Mouse (Mus musculus): ENCODE results near the gene Adprh. TPM values are rescaled to one million over a fixed set of nuclear protein-coding genes. Genes with fewer than 3 reads are reported as not detected.

Gene Adprh
- polyA plus RNA-seq, 1 experiment from 2014 or later: 29.4 TPM

Other genes starting within 250 kb of the Adprh start
- 4.8 and 5.3 TPM in 2 replicates for gene Nr1i2, start 157.9 kb downstream of the Adprh start, polyA plus RNA-seq (2015; fragmentation: Nextera tagmentation; extraction: Ambion mirVana)
- 0.03 and 0.05 TPM in 2 replicates for gene Maats1, start 110.6 kb downstream of the Adprh start, polyA plus RNA-seq (2015; fragmentation: Nextera tagmentation; extraction: Ambion mirVana)
- gene Cox17, start 105.7 kb downstream of the Adprh start, polyA plus RNA-seq (2015; fragmentation: Nextera tagmentation; extraction: Ambion mirVana): 202 and 255 TPM in 2 replicates
- gene Gm21987, start 105.7 kb downstream of the Adprh start, polyA plus RNA-seq (2015; fragmentation: Nextera tagmentation; extraction: Ambion mirVana): not detected in 2 replicates
- gene Popdc2, start 90.5 kb downstream of the Adprh start, polyA plus RNA-seq (2015; fragmentation: Nextera tagmentation; extraction: Ambion mirVana): 22.8 and 23.6 TPM in 2 replicates
- gene Pla1a, start 19.6 kb downstream of the Adprh start, polyA plus RNA-seq (2015; fragmentation: Nextera tagmentation; extraction: Ambion mirVana): 27.2 and 30.5 TPM in 2 replicates
- gene Cd80, start 2.9 kb upstream of the Adprh start, polyA plus RNA-seq (2015; fragmentation: Nextera tagmentation; extraction: Ambion mirVana): 0.21 and 0.28 TPM in 2 replicates
- 10.2 and 12.4 TPM in 2 replicates for gene Timmdc1, start 70.0 kb upstream of the Adprh start, polyA plus RNA-seq (2015; fragmentation: Nextera tagmentation; extraction: Ambion mirVana)
- 7.1 and 7.6 TPM in 2 replicates for gene Poglut1, start 97.6 kb upstream of the Adprh start, polyA plus RNA-seq (2015; fragmentation: Nextera tagmentation; extraction: Ambion mirVana)
- gene Tmem39a, start 106.0 kb upstream of the Adprh start, polyA plus RNA-seq (2015; fragmentation: Nextera tagmentation; extraction: Ambion mirVana): 31.4 and 38.1 TPM in 2 replicates

Measured in liver, embryonic 15.5 days (tissue).